In the genomic region with DNA sequence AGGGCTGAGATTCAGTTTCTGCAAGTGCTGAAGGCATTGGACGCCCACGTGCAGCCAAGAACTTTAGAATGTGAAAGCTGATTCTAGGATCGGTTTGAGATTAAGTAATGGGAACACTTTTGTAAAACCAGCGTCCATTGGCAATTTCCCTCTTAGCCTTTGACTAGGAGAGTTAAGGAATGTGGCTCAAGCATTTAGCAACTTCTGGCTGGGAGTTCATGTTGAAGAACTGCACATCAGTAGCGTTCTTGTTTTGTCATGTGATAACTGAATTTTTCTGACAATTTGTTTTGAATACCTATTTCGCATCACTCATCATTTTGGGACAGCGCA, we compare ENCODE assay signal across 8 mouse cellular contexts. TPM values are rescaled to one million over a fixed set of nuclear protein-coding genes. Genes with fewer than 3 reads are reported as not detected.
A peak's percentile ranks its signal among the peaks of the same experiment; 100 is the strongest.
DNase-seq lines count a peak whose midpoint lies in the region; ATAC-seq and TF ChIP-seq lines count a peak whose summit lies in the region.

No protein-coding gene starts in this region.

- H3K27me3 ChIP-seq in heart, embryonic 15.5 days = no peaks in the 10 kb centered on the region
- H3K27me3 ChIP-seq in MEL (ENCODE audit: control insufficient read depth in 1 of 2, insufficient read depth in 2 of 2, low read length in 2 of 2) = peaks cover 0 to 3% of the 10 kb centered on the region in 2 experiments; a peak in 1 of 4 replicates
- no peaks in the 10 kb centered on the region for H3K27me3 ChIP-seq in hindbrain, embryonic 11.5 days (ENCODE audit: control insufficient read depth, insufficient read depth, low read length)
- H3K27me3 ChIP-seq in midbrain, embryonic 11.5 days (ENCODE audit: control insufficient read depth, insufficient read depth, low read length) = no peaks in the 10 kb centered on the region

- WGBS in heart, embryonic 15.5 days = 34% methylated on average over 7 of the region's 7 CpGs
- 41% methylated on average over 7 of the region's 7 CpGs for WGBS in hindbrain, embryonic 11.5 days
- 40% methylated on average over 7 of the region's 7 CpGs for WGBS in midbrain, embryonic 11.5 days

- H3K4me1 ChIP-seq in heart, embryonic 15.5 days (replicated peaks) = peaks cover 7% of the 10 kb centered on the region
- peaks cover 0 to 8% of the 10 kb centered on the region in 2 experiments; a peak in 1 of 4 replicates for H3K4me1 ChIP-seq in MEL (ENCODE audit: control insufficient read depth in 1 of 2, insufficient read depth in 2 of 2, low read length in 2 of 2)
- no peaks in the 10 kb centered on the region for H3K4me1 ChIP-seq in hindbrain, embryonic 11.5 days (replicated peaks; ENCODE audit: control insufficient read depth, insufficient read depth, low read length)
- peaks cover 5% of the 10 kb centered on the region; the same call in 1 of the 2 replicates for H3K4me1 ChIP-seq in midbrain, embryonic 11.5 days (ENCODE audit: control insufficient read depth, insufficient read depth, low read length)

- no peaks in the 10 kb centered on the region for H3K9me3 ChIP-seq in heart, embryonic 15.5 days (replicated peaks)
- H3K9me3 ChIP-seq in MEL (replicated peaks; ENCODE audit: insufficient read depth, low read length) = no peaks in the 10 kb centered on the region
- H3K9me3 ChIP-seq in hindbrain, embryonic 11.5 days (ENCODE audit: control insufficient read depth, low read length) = no peaks in the 10 kb centered on the region
- no peaks in the 10 kb centered on the region for H3K9me3 ChIP-seq in midbrain, embryonic 11.5 days (ENCODE audit: control insufficient read depth, low read length)

- DNase-seq in heart, adult 18-20 months = no peak
- DNase-seq in MEL (ENCODE audit: low read depth, low spot score) = no peak
- no peak for DNase-seq in hindbrain, embryonic 11.5 days (ENCODE audit: low spot score)
- no peak for DNase-seq in midbrain, embryonic 11.5 days (ENCODE audit: low spot score, missing footprints)
- no peak for DNase-seq in ovary, adult 18-20 months (ENCODE audit: low spot score)
- DNase-seq in cerebellum, adult 11-12 months = no peak
- no peak for DNase-seq in thymus, postnatal 25 days

- peak overlapping the region; percentile 85 for H3K9ac ChIP-seq in heart, embryonic 15.5 days
- peak overlapping the region; percentile 55 for H3K9ac ChIP-seq in MEL (ENCODE audit: control insufficient read depth, low read depth, low read length, poor library complexity, severe bottlenecking)
- H3K9ac ChIP-seq in hindbrain, embryonic 11.5 days (ENCODE audit: low read depth, low read length) = peak overlapping the region; percentile 75
- H3K9ac ChIP-seq in midbrain, embryonic 11.5 days (ENCODE audit: low read length) = peak overlapping the region; percentile 75

- TF ChIP-seq POLR2A in MEL (IDR thresholded peaks at IDR 0.05; ENCODE audit: control insufficient read depth in 1 of 2, insufficient read depth in 1 of 2, low read depth in 1 of 2, low read length in 2 of 2, poor library complexity in 1 of 2) = no peak

- TF ChIP-seq CTCF in MEL (IDR thresholded peaks at IDR 0.05 in 2 of 3, conservative IDR thresholded peaks at IDR 0.05 in 1 of 3; ENCODE audit: control insufficient read depth in 1 of 3, insufficient read depth in 1 of 3, low read depth in 2 of 3, low read length in 3 of 3, poor library complexity in 1 of 3, severe bottlenecking in 1 of 3) = no peak

- H3K4me2 ChIP-seq in heart, embryonic 15.5 days = peak overlapping the region; percentile 80
- H3K4me2 ChIP-seq in hindbrain, embryonic 11.5 days (replicated peaks; ENCODE audit: low read depth, low read length) = peak overlapping the region; percentile 49
- peak overlapping the region; percentile 63 for H3K4me2 ChIP-seq in midbrain, embryonic 11.5 days

- H3K79me2 ChIP-seq in MEL (ENCODE audit: control insufficient read depth, insufficient read depth, low read length, poor library complexity) = peaks cover 4% of the 10 kb centered on the region

- no peaks in the 10 kb centered on the region for H3K36me3 ChIP-seq in heart, embryonic 15.5 days
- peaks cover 0 to 10% of the 10 kb centered on the region in 2 experiments; a peak in 3 of 4 replicates for H3K36me3 ChIP-seq in MEL (ENCODE audit: control insufficient read depth in 1 of 2, insufficient read depth in 2 of 2, low read length in 2 of 2)
- no peaks in the 10 kb centered on the region for H3K36me3 ChIP-seq in hindbrain, embryonic 11.5 days (ENCODE audit: control insufficient read depth, insufficient read depth, low read length)
- no peaks in the 10 kb centered on the region for H3K36me3 ChIP-seq in midbrain, embryonic 11.5 days (ENCODE audit: control insufficient read depth, insufficient read depth, low read length)

- no peak for ATAC-seq in heart, embryonic 15.5 days (replicated peaks; ENCODE audit: insufficient number of reproducible peaks, insufficient read depth, low FRiP score, low read depth)
- peak; percentile 34 for ATAC-seq in hindbrain, embryonic 11.5 days (ENCODE audit: low FRiP score)
- ATAC-seq in midbrain, embryonic 11.5 days (ENCODE audit: low FRiP score) = peak; percentile 14; the same call in 1 of the 2 replicates

- no peak for TF ChIP-seq RAD21 in MEL (IDR thresholded peaks at IDR 0.05; ENCODE audit: low read depth, low read length)

- peak overlapping the region; percentile 91 for H3K27ac ChIP-seq in heart, embryonic 15.5 days
- no peak overlapping the region for H3K27ac ChIP-seq in MEL (ENCODE audit: control insufficient read depth, low read depth, low read length)
- H3K27ac ChIP-seq in hindbrain, embryonic 11.5 days (ENCODE audit: low read depth, low read length) = no peak overlapping the region
- H3K27ac ChIP-seq in midbrain, embryonic 11.5 days (ENCODE audit: low read depth, low read length) = no peak overlapping the region

- peak overlapping the region; percentile 94 for H3K4me3 ChIP-seq in heart, embryonic 15.5 days
- H3K4me3 ChIP-seq in MEL (ENCODE audit: control insufficient read depth in 1 of 2, insufficient read depth in 1 of 2, low read depth in 2 of 2, low read length in 2 of 2) = peak overlapping the region; percentile 75 to 91
- H3K4me3 ChIP-seq in hindbrain, embryonic 11.5 days (ENCODE audit: low read depth, low read length) = peak overlapping the region; percentile 77
- peak overlapping the region; percentile 71 for H3K4me3 ChIP-seq in midbrain, embryonic 11.5 days (ENCODE audit: low read depth, low read length)

- TF ChIP-seq EP300 in MEL (IDR thresholded peaks at IDR 0.05; ENCODE audit: low read depth in 1 of 2, low read length in 2 of 2) = no peak

TF ChIP-seq in MEL, 35 proteins besides CTCF, POLR2A, EP300 and RAD21:
- TF ChIP-seq TBP (IDR thresholded peaks at IDR 0.05; ENCODE audit: low read depth, low read length) (no peak), USF1 (IDR thresholded peaks at IDR 0.05; ENCODE audit: low read depth, low read length) (no peak), CHD1 (IDR thresholded peaks at IDR 0.05; ENCODE audit: low read depth, low read length) (no peak), CHD2 (IDR thresholded peaks at IDR 0.05; ENCODE audit: low read length) (no peak), MEF2A (IDR thresholded peaks at IDR 0.05; ENCODE audit: extremely low read depth, insufficient replicate concordance, low read depth, low read length, poor library complexity, severe bottlenecking) (no peak), MYC (IDR thresholded peaks at IDR 0.05; ENCODE audit: low read depth, low read length) (no peak; the same call in 1 of the 2 replicates), MAX (IDR thresholded peaks at IDR 0.05; ENCODE audit: low read length) (0 out of 2 replicates have a peak, but pooled peaks have one; percentile 5), ZC3H11A (IDR thresholded peaks at IDR 0.05; ENCODE audit: low read depth, low read length) (no peak), MAFK (IDR thresholded peaks at IDR 0.05; ENCODE audit: borderline replicate concordance, low read depth, low read length) (no peak), MXI1 (IDR thresholded peaks at IDR 0.05; ENCODE audit: low read depth, low read length) (peak; percentile 31; the same call in 1 of the 2 replicates), E2F4 (IDR thresholded peaks at IDR 0.05; ENCODE audit: borderline replicate concordance, low read depth, low read length) (no peak)

RNA-seq across cellular contexts. Expression of a gene that starts 0.3 kb away (rescaled TPM):
- polyA plus RNA-seq in heart, embryonic 15.5 days (2015; fragmentation: Nextera tagmentation; extraction: Ambion mirVana) = 72.3 and 73.2 TPM in 2 replicates
- total RNA-seq in heart, adult 18-20 months (2021) = 10 to 100 TPM; 35.0 to 39.6 TPM
- total RNA-seq in MEL (2012; rRNA removed) = 14.8 and 19.7 TPM in 2 replicates
- polyA plus RNA-seq in MEL (2012; ENCODE audit: insufficient read depth in 1 of 2, insufficient read length in 2 of 2, low read depth in 1 of 2, low replicate concordance in 2 of 2, missing spikeins in 1 of 2) = 1 to 10 TPM in 1 of 2 experiments, not detected in 1; 9.4 TPM
- 97.4 and 105 TPM in 2 replicates for polyA plus RNA-seq in hindbrain, embryonic 11.5 days (2014; fragmentation: Nextera tagmentation; extraction: Ambion mirVana)
- polyA plus RNA-seq in midbrain, embryonic 11.5 days (2014; fragmentation: Nextera tagmentation; extraction: Ambion mirVana) = 93.0 and 95.7 TPM in 2 replicates

RNA-seq across cellular contexts. Expression of a gene that starts 49.4 kb away (rescaled TPM):
- polyA plus RNA-seq in heart, embryonic 15.5 days (2015; fragmentation: Nextera tagmentation; extraction: Ambion mirVana) = 78.8 and 85.1 TPM in 2 replicates
- total RNA-seq in heart, adult 18-20 months (2021) = 10 to 100 TPM; 37.2 to 37.6 TPM
- 12.9 and 13.1 TPM in 2 replicates for total RNA-seq in MEL (2012; rRNA removed)
- 10 to 100 TPM in 1 of 2 experiments, not detected in 1; 30.7 TPM for polyA plus RNA-seq in MEL (2012; ENCODE audit: insufficient read depth in 1 of 2, insufficient read length in 2 of 2, low read depth in 1 of 2, low replicate concordance in 2 of 2, missing spikeins in 1 of 2)
- polyA plus RNA-seq in hindbrain, embryonic 11.5 days (2014; fragmentation: Nextera tagmentation; extraction: Ambion mirVana) = 147 and 156 TPM in 2 replicates
- 137 and 138 TPM in 2 replicates for polyA plus RNA-seq in midbrain, embryonic 11.5 days (2014; fragmentation: Nextera tagmentation; extraction: Ambion mirVana)
